Mouse (Mus musculus) embryonic fibroblast, embryonic 13.5 days (primary cell): ENCODE data around the gene Fermt2. TPM values are rescaled to one million over a fixed set of nuclear protein-coding genes. Genes with fewer than 3 reads are reported as not detected.

Experiments used
- H3K27ac ChIP-seq: 2 replicates; pipeline ENCODE4 v1.5.1; 2012; ENCODE audit warnings: low read length, control low read depth, inconsistent platforms; ENCODE audit not compliant: insufficient read depth
- H3K4me1 ChIP-seq: 2 replicates; pipeline ENCODE4 v1.6.1; 2011; ENCODE audit warnings: low read length; ENCODE audit not compliant: control insufficient read depth, insufficient read depth
- H3K4me3 ChIP-seq: 2 replicates; pipeline ENCODE4 v1.5.1; 2011; ENCODE audit warnings: mild to moderate bottlenecking, control low read depth, low read length; ENCODE audit not compliant: insufficient read depth
- CTCF ChIP-seq: IDR thresholded peaks from 2 replicates; pipeline ENCODE4 v1.5.1; 2011; ENCODE audit warnings: mild to moderate bottlenecking, control low read depth, low read length, moderate library complexity, borderline replicate concordance; ENCODE audit not compliant: insufficient read depth
- POLR2A ChIP-seq: IDR thresholded peaks from 2 replicates; pipeline ENCODE4 v1.6.1; 2011; ENCODE audit warnings: low read depth, mild to moderate bottlenecking, control low read depth, low read length, moderate library complexity
- polyA plus RNA-seq: library from polyadenylated mRNA; stranded (reverse); fragments of >200 nt; gene quantifications from 2 replicates; pipeline ENCODE4 v1.2.4, GENCODE M21; 2011; ENCODE audit warnings: low read depth; ENCODE audit not compliant: missing spikeins, insufficient read length

The Fermt2 gene
- polyA plus RNA-seq, 1 experiment, result 244 TPM

GRCm38 (mm10) chr14:45552431-45552830, 22.5 kb upstream of the Fermt2 start:
- H3K4me3 ChIP-seq, result no peak overlapping the region
- H3K4me1 ChIP-seq, result peaks cover 3% of the 10 kb centered on the region; the same call in 1 of the 2 replicates
- H3K27ac ChIP-seq, result no peak overlapping the region
- TF ChIP-seq POLR2A, result no peak

GRCm38 (mm10) chr14:45551121-45551768, 21.3 kb upstream of the Fermt2 start:
- TF ChIP-seq POLR2A, result no peak
- no peak for TF ChIP-seq CTCF
- H3K4me3 ChIP-seq, result no peak overlapping the region
- H3K4me1 ChIP-seq, result peaks cover 3% of the 10 kb centered on the region; the same call in 1 of the 2 replicates
- no peak overlapping the region for H3K27ac ChIP-seq

GRCm38 (mm10) chr14:45550010-45550647, 20.2 kb upstream of the Fermt2 start:
- Histone ChIP-seq H3K27ac (no peak overlapping the region), H3K4me3 (no peak overlapping the region), H3K4me1 (peaks cover 3% of the 10 kb centered on the region; the same call in 1 of the 2 replicates)
- TF ChIP-seq POLR2A (no peak), CTCF (no peak)

- Histone ChIP-seq H3K4me3 (no peak overlapping the region), H3K27ac (no peak overlapping the region), H3K4me1 (peaks cover 3% of the 10 kb centered on the region; the same call in 1 of the 2 replicates)
- TF ChIP-seq CTCF, result 0 out of 2 replicates have a peak, but pooled peaks have one; percentile 3
- no peak for TF ChIP-seq POLR2A
Measured at GRCm38 (mm10) chr14:45548118-45548517, 18.2 kb upstream of the Fermt2 start.

GRCm38 (mm10) chr14:45544905-45545304, 15.0 kb upstream of the Fermt2 start:
- no peak for TF ChIP-seq CTCF
- no peak for TF ChIP-seq POLR2A
- Histone ChIP-seq H3K4me1 (no peaks in the 10 kb centered on the region), H3K4me3 (no peak overlapping the region), H3K27ac (no peak overlapping the region)

GRCm38 (mm10) chr14:45544026-45544425, 14.1 kb upstream of the Fermt2 start:
- TF ChIP-seq POLR2A, result no peak
- no peak for TF ChIP-seq CTCF
- Histone ChIP-seq H3K4me1 (no peaks in the 10 kb centered on the region), H3K4me3 (no peak overlapping the region), H3K27ac (no peak overlapping the region)

GRCm38 (mm10) chr14:45539659-45540468, 9.9 kb upstream of the Fermt2 start:
- H3K4me1 ChIP-seq, result no peaks in the 10 kb centered on the region
- no peak overlapping the region for H3K27ac ChIP-seq
- TF ChIP-seq POLR2A, result no peak
- peak; percentile 69; the same call in 1 of the 2 replicates for TF ChIP-seq CTCF
- no peak overlapping the region for H3K4me3 ChIP-seq

- TF ChIP-seq POLR2A, result peak; percentile 63
- TF ChIP-seq CTCF, result no peak
- H3K4me1 ChIP-seq, result peaks cover 2% of the 10 kb centered on the region; the same call in 1 of the 2 replicates
- peak overlapping the region; percentile 62 for H3K4me3 ChIP-seq
- H3K27ac ChIP-seq, result peak overlapping the region; percentile 97
Measured at GRCm38 (mm10) chr14:45530364-45531345, 737 bp upstream of the Fermt2 start.

- peak overlapping the region; percentile 77 for H3K27ac ChIP-seq
- TF ChIP-seq CTCF (no peak), POLR2A (0 out of 2 replicates have a peak, but pooled peaks have one; percentile 28)
- peak overlapping the region; percentile 70 for H3K4me3 ChIP-seq
Measured at GRCm38 (mm10) chr14:45528861-45529260, 1.1 kb downstream of the Fermt2 start.

More at GRCm38 (mm10) chr14:45528861-45529260, 1.1 kb downstream of the Fermt2 start:
- H3K4me1 ChIP-seq, result peaks cover 2% of the 10 kb centered on the region; the same call in 1 of the 2 replicates
